Mouse (Mus musculus): ENCODE measurements around the gene Zkscan4.
"Not testable (repeated sequence)": the region's sequence is repeated elsewhere in the genome, so short reads cannot be mapped to it uniquely, and the experiment has no call there.

Zkscan4 gene

DNA sequence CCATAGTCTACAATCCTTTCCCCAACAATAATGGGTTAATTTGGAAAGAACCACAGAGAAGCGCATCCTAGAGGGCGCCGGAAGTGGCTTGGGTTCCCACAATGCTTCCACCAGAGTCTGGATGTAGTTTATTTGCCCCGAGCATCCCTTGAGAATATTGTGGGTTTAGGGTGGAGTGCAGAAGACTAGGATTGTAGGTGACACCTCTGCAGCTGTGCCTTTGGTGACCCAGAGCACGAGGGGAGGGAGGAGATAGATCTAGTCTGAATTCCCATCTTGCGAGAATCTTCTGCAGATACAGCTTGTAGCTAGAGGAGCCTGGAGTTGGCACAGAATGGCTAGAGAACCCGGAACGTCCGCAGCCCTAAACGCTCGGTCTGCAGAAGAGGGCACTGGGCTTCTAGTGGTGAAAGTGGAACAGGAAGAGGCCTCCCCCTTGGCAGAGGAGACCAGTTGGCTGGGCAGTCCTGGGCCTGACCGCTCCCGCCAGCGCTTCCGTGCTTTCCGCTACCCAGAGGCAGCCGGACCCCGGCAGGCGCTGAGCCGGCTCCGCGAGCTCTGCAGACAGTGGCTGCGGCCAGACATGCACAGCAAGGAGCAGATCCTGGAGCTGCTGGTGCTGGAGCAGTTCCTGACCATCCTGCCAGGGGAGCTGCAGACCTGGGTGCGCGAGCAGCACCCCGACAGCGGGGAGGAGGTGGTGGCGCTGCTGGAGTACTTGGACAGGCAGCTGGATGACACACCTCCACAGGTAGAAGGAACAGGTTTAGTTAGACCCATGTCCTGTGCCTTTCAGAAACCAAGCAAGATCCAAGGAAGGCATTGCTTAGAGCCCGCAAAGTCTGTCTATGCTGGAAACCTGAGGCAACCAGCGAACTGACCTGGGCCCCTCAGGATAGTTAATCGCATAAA lies at the start of gene Zkscan4, which contains the start of gene Gm10065:
Gene Zkscan4 (plus strand): TSS at position 149 of the 912 bp plus-strand sequence.
Gene Gm10065 (minus strand): TSS at position 683 of the 912 bp plus-strand sequence.
- DNase-seq (ENCODE audit: low read depth in 2 of 2, low spot score in 2 of 2): not testable (repeated sequence)

GRCm38 (mm10) chr13:21435476-21435875 lies 43.2 kb upstream of the Zkscan4 start:
- no peak for DNase-seq (ENCODE audit: low read depth in 2 of 2, low spot score in 2 of 2)

GRCm38 (mm10) chr13:21440503-21441206 lies 38.1 kb upstream of the Zkscan4 start, which contains the start of gene Pgbd1:
Gene Pgbd1, minus strand, starts transcription at chr13:21441058.
- DNase-seq (ENCODE audit: low read depth in 2 of 2, low spot score in 2 of 2): peak; percentile 28 to 47

DNA sequence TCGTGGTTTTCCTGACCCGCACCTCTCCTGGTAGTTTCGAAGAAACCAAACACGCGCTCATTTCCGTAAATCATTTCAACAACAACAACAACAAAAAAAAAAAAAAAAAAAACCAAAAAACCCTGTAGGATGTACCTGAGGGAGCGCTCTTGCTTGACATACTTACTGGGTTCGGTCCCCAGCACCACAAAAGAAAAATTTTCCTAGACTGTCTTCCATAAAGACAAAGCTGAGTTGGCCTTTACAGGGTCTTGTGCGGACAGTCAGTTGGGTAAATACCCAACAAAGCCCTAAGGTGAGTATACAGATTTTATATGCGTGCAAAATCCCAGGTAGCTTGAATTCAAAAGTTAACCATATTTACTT lies 37.5 kb upstream of the Zkscan4 start:
- no peak for DNase-seq (ENCODE audit: low read depth in 2 of 2, low spot score in 2 of 2)

- no peak for DNase-seq (ENCODE audit: low read depth in 2 of 2, low spot score in 2 of 2)
Measured at GRCm38 (mm10) chr13:21446796-21447195, 31.9 kb upstream of the Zkscan4 start.

DNA sequence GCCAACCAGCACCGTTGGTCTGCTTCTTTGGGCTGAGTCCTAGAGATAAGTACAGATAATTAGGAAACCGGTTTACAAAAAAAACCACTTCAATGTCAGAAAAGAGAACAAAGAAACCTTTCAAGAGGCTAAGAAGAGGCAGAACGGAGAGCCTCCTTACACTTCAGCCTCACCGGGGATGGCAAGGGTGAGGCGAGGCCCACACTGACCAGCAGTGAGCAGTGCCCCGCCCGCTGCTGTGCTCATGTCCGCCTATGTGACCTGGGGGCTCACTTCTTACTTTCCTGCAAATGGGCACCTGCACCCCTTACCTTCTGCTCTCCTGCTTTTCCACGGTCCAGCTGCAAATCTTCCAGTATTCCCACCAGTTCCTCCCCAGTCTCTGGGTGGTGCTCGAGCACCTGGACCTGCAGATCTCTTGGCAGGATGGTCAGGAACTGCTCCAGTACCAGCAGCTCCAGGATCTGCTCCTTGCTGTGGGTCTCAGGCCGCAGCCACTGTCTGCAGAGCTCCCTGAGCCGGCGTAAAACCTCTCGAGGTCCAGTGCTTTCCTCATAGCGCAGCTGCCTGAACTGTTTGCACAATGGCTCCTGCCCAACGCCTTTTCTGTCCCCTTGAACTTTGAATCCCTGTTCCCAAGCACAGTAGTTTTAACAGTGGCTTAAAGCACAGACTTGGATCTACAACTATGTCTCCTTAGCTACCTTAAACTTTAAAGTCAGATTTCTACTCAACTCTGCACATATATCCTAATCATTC lies 30.7 kb upstream of the Zkscan4 start:
- DNase-seq (ENCODE audit: low read depth in 2 of 2, low spot score in 2 of 2): no peak

GRCm38 (mm10) chr13:21453042-21453441 lies 25.7 kb upstream of the Zkscan4 start:
- DNase-seq (ENCODE audit: low read depth in 2 of 2, low spot score in 2 of 2): no peak

DNA sequence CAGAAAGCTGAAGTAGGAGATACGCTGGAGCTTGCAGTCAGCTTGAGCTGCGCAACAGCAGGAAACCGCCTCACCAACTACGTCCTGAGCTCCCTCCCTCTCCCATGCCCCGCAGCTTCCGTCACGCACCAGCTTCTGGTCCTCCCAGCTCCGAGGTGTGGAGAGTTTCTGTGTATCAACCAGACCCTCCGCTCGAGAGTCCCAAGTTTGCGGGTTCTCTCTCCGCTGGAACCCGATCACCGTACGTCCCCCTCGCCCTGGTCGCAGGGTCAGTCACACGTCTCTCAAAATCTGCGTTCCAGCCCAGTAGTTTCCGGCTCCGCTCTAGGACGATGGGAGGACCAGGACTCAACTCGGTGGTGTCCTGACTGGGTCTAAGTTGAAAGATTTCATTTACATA lies 25.3 kb upstream of the Zkscan4 start, which contains the start of gene Zscan26:
Gene Zscan26 (minus strand): TSS at position 282 of the 400 bp plus-strand sequence.
- DNase-seq (ENCODE audit: low read depth in 2 of 2, low spot score in 2 of 2): peak; percentile 57 to 80

GRCm38 (mm10) chr13:21454133-21454532 lies 24.6 kb upstream of the Zkscan4 start:
- DNase-seq (ENCODE audit: low read depth in 2 of 2, low spot score in 2 of 2): no peak

DNA sequence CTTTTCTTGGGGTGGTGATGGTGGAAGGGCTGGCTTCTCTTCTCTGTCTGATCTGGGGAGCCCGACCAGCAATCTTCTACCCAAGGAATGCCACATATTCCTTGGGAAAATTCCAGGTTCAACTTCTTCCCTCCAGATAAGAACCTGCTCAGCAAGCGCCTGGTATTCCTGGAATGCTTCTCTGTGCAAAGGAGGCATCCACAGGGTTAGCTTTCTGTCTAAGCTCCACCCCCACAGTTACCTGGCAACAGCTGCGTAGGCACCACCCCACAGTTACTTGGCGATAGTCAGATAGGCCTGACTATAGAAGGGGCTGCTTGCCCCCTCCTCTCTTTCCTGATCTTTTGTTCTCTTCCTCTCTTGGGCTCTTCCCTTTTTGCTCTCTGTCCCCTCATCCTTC lies 22.4 kb upstream of the Zkscan4 start:
- no peak for DNase-seq (ENCODE audit: low read depth in 2 of 2, low spot score in 2 of 2)

DNA sequence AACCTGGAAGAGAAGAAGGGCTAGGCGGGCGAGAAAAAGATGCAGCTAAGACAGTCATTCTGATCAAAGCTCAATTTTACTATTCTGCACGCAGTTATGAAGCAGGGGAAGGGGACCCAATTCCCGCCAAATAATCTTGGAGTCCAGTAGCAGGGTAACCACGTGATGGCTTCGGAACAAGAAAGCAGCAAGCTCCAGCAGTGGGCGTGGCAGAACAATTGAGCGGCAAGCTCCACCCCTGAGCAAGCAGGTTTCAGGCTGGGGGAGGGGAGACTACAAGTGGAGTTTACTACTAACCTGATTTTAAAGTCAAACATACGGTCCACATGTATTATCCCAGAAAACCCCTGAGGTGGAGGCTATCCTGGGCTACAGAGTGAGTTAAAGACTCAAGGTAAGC lies 16.2 kb upstream of the Zkscan4 start:
- DNase-seq (ENCODE audit: low read depth in 2 of 2, low spot score in 2 of 2): not testable (repeated sequence)

GRCm38 (mm10) chr13:21467336-21467735 lies 11.4 kb upstream of the Zkscan4 start:
- no peak for DNase-seq (ENCODE audit: low read depth in 2 of 2, low spot score in 2 of 2)

DNA sequence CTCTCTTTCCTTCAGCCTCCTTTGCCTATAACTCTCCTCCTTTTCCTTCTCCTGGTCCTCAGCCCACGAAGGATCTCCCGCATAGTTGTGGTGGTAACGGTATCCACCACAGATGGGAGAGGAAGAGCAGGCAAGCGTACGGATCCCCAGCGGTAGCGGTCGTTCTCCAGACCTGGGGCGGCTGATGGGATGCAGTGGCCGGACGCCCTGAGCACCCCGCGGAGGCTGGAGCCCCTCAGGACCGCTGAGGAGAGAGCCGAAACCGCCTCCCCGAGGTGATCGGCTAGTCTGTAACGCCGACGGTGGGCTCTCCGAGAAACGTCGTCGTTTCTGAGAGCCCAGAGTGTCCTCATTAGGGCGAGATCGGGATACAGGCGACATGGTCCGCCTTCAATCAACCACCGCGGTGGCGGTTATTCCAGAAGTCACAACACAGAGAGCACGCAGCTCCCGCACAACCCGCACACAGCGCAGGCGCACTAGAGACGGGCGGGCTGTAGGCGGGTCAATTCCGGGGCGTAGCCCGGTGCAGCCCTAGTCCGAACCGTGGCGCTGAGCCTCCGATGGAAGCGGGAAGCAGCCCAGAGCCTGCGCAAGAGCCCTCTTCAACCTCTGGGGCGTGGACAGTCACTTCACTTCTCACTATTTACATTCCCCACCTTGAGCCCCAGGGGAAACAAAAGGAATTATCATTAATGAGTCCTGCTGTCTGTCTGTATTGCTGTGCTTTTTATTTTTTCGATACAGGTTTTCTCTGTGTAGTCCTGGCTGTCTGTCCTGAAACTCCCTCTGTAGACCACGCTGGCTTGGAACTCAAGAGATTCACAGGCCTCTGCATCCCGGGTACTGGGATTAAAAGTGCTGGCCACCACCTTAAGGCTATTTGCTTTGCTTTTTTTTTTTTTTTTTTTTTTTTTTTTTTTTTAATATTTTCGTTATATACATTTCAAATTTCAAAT lies 10.4 kb upstream of the Zkscan4 start, which contains the start of gene Nkapl:
Gene Nkapl (minus strand): TSS at position 449 of the 959 bp plus-strand sequence.
- peak; percentile 11 to 18 for DNase-seq (ENCODE audit: low read depth in 2 of 2, low spot score in 2 of 2)

DNA sequence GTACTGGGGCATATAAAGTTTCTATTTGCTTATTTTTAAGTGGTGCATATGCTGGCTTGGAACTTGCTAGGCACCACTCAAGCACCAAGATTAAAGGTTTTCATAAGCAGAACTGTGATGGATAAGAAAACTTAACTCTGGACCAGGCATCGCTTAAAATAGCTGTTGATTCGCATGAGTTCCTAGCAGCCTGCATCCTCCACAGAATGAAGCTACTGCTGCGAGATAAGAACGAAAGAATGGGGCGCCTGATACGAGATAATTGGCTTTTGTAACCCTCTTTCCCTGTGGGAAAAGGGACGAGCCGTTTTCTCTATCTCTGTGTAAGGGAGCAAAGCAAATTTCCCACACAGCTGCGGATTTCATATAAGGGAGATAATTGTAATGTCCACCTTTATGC lies 9.6 kb upstream of the Zkscan4 start:
- no peak for DNase-seq (ENCODE audit: low read depth in 2 of 2, low spot score in 2 of 2)

GRCm38 (mm10) chr13:21472427-21472826 lies 6.3 kb upstream of the Zkscan4 start:
- no peak for DNase-seq (ENCODE audit: low read depth in 2 of 2, low spot score in 2 of 2)

DNA sequence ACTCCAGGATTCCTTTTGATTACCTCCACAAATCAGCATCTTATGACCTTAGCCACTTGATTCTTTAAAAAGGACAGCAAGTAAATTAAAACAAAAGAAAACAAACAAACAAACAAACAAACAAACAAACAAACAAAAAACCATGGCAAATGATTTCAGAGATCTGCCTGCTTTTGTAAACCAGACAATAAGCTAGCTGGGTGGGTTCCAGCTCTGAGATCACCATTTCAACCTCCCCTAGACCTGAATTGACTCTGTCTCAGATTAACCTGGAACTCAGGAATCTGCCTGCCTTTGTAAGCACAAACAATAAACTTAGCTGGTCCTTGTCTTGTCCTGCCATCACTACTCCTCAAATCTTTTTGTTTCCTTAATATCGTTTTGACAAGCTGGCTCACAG lies 8.2 kb downstream of the Zkscan4 start:
- no peak for DNase-seq (ENCODE audit: low read depth in 2 of 2, low spot score in 2 of 2)

DNA sequence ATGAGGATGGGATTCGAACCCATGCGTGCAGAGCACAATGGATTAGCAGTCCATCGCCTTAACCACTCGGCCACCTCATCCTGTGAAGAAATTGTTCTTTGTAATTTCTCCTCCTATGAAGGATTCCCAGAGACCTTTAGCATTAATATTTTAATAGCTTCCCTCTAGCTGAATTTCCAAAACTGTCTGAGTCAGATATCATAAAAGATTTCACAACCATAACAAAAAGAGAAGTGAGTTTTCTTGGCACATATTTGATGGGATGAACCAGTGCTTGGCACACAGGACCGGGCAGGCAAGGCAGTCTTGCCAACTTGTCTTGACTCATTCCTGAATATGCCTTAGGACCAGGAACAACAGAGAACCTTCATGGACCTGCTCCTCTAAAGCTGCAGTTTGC lies 14.1 kb downstream of the Zkscan4 start:
- no peak for DNase-seq (ENCODE audit: low read depth in 2 of 2, low spot score in 2 of 2)

DNA sequence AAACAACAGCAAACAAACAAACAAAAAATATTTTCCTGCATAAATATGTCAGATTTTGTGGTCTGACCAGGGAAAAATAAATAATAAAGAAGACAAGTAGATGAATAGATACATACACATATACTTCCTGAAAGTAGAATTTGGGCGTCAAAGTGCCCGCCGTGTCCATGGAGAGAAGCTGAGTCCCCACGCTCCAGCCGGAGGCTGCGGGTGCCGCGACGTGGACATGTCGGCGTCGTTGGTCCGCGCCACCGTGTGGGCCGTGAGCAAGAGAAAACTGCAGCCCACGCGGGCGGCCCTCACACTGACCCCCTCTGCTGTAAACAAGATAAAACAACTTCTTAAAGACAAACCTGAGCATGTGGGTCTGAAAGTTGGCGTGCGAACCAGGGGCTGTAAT lies 16.4 kb downstream of the Zkscan4 start, which contains the start of gene AK157302:
Gene AK157302 (plus strand): TSS at position 144 of the 400 bp plus-strand sequence.
- no peak for DNase-seq (ENCODE audit: low read depth in 2 of 2, low spot score in 2 of 2)

DNA sequence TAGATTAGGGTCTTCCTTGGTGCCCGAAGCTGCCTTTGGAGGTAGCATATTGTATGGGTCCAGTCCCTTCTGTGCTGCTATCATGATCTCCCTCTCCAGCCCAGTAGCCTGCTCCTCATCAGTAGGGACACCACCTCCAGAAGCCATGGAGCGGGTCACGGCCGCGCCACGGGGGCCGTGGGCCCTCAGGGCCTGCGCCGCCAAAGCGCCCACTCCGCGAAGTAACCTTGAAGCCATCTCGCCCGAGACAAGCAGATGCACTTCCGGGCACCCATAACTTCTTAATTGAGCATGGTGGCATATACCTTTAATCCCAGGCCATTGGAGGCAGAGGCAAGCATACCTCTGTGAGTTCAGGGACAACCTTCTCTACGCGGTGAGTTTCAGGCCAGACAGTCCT lies 22.5 kb downstream of the Zkscan4 start, which contains the start of gene Gm11273:
Gene Gm11273 (minus strand): TSS at position 237 of the 400 bp plus-strand sequence.
- not testable (repeated sequence) for DNase-seq (ENCODE audit: low read depth in 2 of 2, low spot score in 2 of 2)

DNA sequence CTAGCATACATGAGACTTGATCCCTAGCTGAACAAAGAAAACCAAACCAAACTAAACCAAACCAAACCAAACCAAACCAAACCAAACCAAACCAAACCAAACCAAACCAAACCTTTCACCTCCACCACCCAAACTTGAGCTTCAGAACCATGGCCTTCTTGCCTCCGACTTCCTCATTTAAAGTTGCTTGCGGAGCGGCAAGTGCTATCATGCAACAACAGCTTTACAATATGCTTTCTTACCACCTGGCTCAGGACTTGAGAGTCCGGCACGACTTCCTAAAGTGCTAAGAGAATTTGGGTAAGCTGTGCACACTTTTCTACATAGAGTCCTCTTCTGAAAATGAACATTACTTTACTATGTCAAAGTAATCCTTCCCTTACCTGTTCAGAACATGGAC lies 23.6 kb downstream of the Zkscan4 start:
- no peak for DNase-seq (ENCODE audit: low read depth in 2 of 2, low spot score in 2 of 2)
